Mouse (Mus musculus): Measurements from ENCODE around the gene Tmem144. TPM values are rescaled to one million over a fixed set of nuclear protein-coding genes. Genes with fewer than 3 reads are reported as not detected.

Gene Tmem144
- polyA plus RNA-seq, 1 experiment from 2014 or later, result 1.3 TPM

GRCm38 (mm10) chr3:79884761-79885189 lies 32.2 kb upstream of the Tmem144 start:
- no peaks in the 10 kb centered on the region for H3K9me3 ChIP-seq
- H3K9ac ChIP-seq (replicated peaks), result no peak overlapping the region
- H3K36me3 ChIP-seq, result no peaks in the 10 kb centered on the region
- peaks cover 5% of the 10 kb centered on the region; the same call in 1 of the 2 replicates for H3K4me1 ChIP-seq (replicated peaks)
- no peak overlapping the region for H3K4me3 ChIP-seq (replicated peaks)
- 57% methylated on average over 9 of the region's 9 CpGs for WGBS
- no peaks in the 10 kb centered on the region for H3K27me3 ChIP-seq
- no peak overlapping the region for H3K27ac ChIP-seq
- no peak overlapping the region for H3K4me2 ChIP-seq (replicated peaks)
- ATAC-seq, result 0 out of 2 replicates have a peak, but pooled peaks have one; percentile 5

- no peak for ATAC-seq
- Histone ChIP-seq H3K4me3 (replicated peaks) (no peak within 1 kb of the TSS), H3K27ac (no peak within 1 kb of the TSS), H3K9me3 (no peaks in the 10 kb centered on the region), H3K4me2 (replicated peaks) (no peak within 1 kb of the TSS), H3K4me1 (replicated peaks) (peaks cover 8% of the 10 kb centered on the region), H3K27me3 (no peaks in the 10 kb centered on the region), H3K36me3 (no peaks in the 10 kb centered on the region), H3K9ac (replicated peaks) (no peak within 1 kb of the TSS)
- 67% methylated on average over 5 of the region's 5 CpGs for WGBS
Measured at GRCm38 (mm10) chr3:79884305-79884704, 31.7 kb upstream of the Tmem144 start, which contains the start of gene Fam198b. Fam198b (plus strand) TSS chr3:79884533.

- Histone ChIP-seq H3K4me3 (replicated peaks) (no peak overlapping the region), H3K36me3 (no peaks in the 10 kb centered on the region), H3K9ac (replicated peaks) (no peak overlapping the region), H3K4me1 (replicated peaks) (peaks cover 16% of the 10 kb centered on the region), H3K27ac (no peak overlapping the region), H3K9me3 (no peaks in the 10 kb centered on the region), H3K4me2 (replicated peaks) (no peak overlapping the region), H3K27me3 (no peaks in the 10 kb centered on the region)
- no peak for ATAC-seq
- WGBS, result 50% methylated on average over 7 of the region's 7 CpGs
Measured at GRCm38 (mm10) chr3:79883092-79883491, 30.5 kb upstream of the Tmem144 start.

- no peak overlapping the region for H3K9ac ChIP-seq (replicated peaks)
- 61% methylated on average over 2 of the region's 2 CpGs for WGBS
- no peaks in the 10 kb centered on the region for H3K9me3 ChIP-seq
- no peak for ATAC-seq
- H3K4me3 ChIP-seq (replicated peaks), result no peak overlapping the region
- no peaks in the 10 kb centered on the region for H3K27me3 ChIP-seq
- no peaks in the 10 kb centered on the region for H3K36me3 ChIP-seq
- no peak overlapping the region for H3K4me2 ChIP-seq (replicated peaks)
- H3K4me1 ChIP-seq (replicated peaks), result peaks cover 16% of the 10 kb centered on the region
- no peak overlapping the region for H3K27ac ChIP-seq
Measured at GRCm38 (mm10) chr3:79881645-79882044, 29.1 kb upstream of the Tmem144 start.

- Histone ChIP-seq H3K27ac (peak overlapping the region; percentile 36), H3K4me2 (replicated peaks) (peak overlapping the region; percentile 32)
Measured at GRCm38 (mm10) chr3:79879246-79879645, 26.7 kb upstream of the Tmem144 start.

GRCm38 (mm10) chr3:79878350-79878749 lies 25.8 kb upstream of the Tmem144 start:
- Histone ChIP-seq H3K27me3 (no peaks in the 10 kb centered on the region), H3K36me3 (no peaks in the 10 kb centered on the region), H3K9me3 (no peaks in the 10 kb centered on the region), H3K4me2 (replicated peaks) (no peak overlapping the region), H3K9ac (replicated peaks) (no peak overlapping the region), H3K27ac (no peak overlapping the region), H3K4me1 (replicated peaks) (peaks cover 11% of the 10 kb centered on the region), H3K4me3 (replicated peaks) (no peak overlapping the region)
- WGBS, result 74% methylated on average over 3 of the region's 3 CpGs
- ATAC-seq, result no peak

More at GRCm38 (mm10) chr3:79879246-79879645, 26.7 kb upstream of the Tmem144 start:
- Histone ChIP-seq H3K4me1 (replicated peaks) (peaks cover 12% of the 10 kb centered on the region), H3K27me3 (no peaks in the 10 kb centered on the region), H3K9me3 (no peaks in the 10 kb centered on the region), H3K4me3 (replicated peaks) (no peak overlapping the region; the same call in 1 of the 2 replicates), H3K9ac (replicated peaks) (0 out of 2 replicates have a peak overlapping the region, but pooled peaks have one; percentile 23), H3K36me3 (no peaks in the 10 kb centered on the region)
- 33% methylated on average over 9 of the region's 9 CpGs for WGBS
- peak; percentile 73 for ATAC-seq

GRCm38 (mm10) chr3:79875471-79875870 lies 22.9 kb upstream of the Tmem144 start:
- Histone ChIP-seq H3K4me3 (replicated peaks) (no peak overlapping the region), H3K36me3 (no peaks in the 10 kb centered on the region), H3K27ac (no peak overlapping the region), H3K27me3 (no peaks in the 10 kb centered on the region), H3K4me1 (replicated peaks) (peaks cover 11% of the 10 kb centered on the region), H3K4me2 (replicated peaks) (no peak overlapping the region), H3K9me3 (no peaks in the 10 kb centered on the region), H3K9ac (replicated peaks) (no peak overlapping the region)
- 97% methylated on average over 5 of the region's 5 CpGs for WGBS
- no peak for ATAC-seq

- Histone ChIP-seq H3K9ac (replicated peaks) (no peak overlapping the region), H3K27ac (peak overlapping the region; percentile 87), H3K9me3 (no peaks in the 10 kb centered on the region), H3K36me3 (no peaks in the 10 kb centered on the region), H3K27me3 (no peaks in the 10 kb centered on the region), H3K4me2 (replicated peaks) (no peak overlapping the region), H3K4me3 (replicated peaks) (no peak overlapping the region), H3K4me1 (replicated peaks) (peaks cover 18% of the 10 kb centered on the region)
- ATAC-seq, result peak; percentile 86
- WGBS, result 33% methylated on average over 1 of the region's 1 CpGs
Measured at GRCm38 (mm10) chr3:79867121-79867709, 14.6 kb upstream of the Tmem144 start.

GRCm38 (mm10) chr3:79866526-79866925 lies 14.0 kb upstream of the Tmem144 start:
- H3K27me3 ChIP-seq, result no peaks in the 10 kb centered on the region

GRCm38 (mm10) chr3:79866089-79866488 lies 13.5 kb upstream of the Tmem144 start:
- Histone ChIP-seq H3K27ac (peak overlapping the region; percentile 87; the same call in 1 of the 2 replicates), H3K36me3 (no peaks in the 10 kb centered on the region), H3K4me3 (replicated peaks) (no peak overlapping the region), H3K27me3 (no peaks in the 10 kb centered on the region), H3K9me3 (no peaks in the 10 kb centered on the region), H3K9ac (replicated peaks) (no peak overlapping the region), H3K4me2 (replicated peaks) (no peak overlapping the region), H3K4me1 (replicated peaks) (peaks cover 18% of the 10 kb centered on the region)
- WGBS, result 66% methylated on average over 3 of the region's 3 CpGs
- ATAC-seq, result no peak

More at GRCm38 (mm10) chr3:79866526-79866925, 14.0 kb upstream of the Tmem144 start:
- no peak overlapping the region for H3K4me3 ChIP-seq (replicated peaks)
- no peak overlapping the region for H3K9ac ChIP-seq (replicated peaks)
- H3K9me3 ChIP-seq, result no peaks in the 10 kb centered on the region
- peak; percentile 55 for ATAC-seq
- H3K27ac ChIP-seq, result peak overlapping the region; percentile 87
- H3K4me2 ChIP-seq (replicated peaks), result no peak overlapping the region
- H3K36me3 ChIP-seq, result no peaks in the 10 kb centered on the region
- WGBS, result 77% methylated on average over 9 of the region's 9 CpGs
- H3K4me1 ChIP-seq (replicated peaks), result peaks cover 18% of the 10 kb centered on the region

GRCm38 (mm10) chr3:79864824-79865223 lies 12.3 kb upstream of the Tmem144 start:
- no peak overlapping the region for H3K4me3 ChIP-seq (replicated peaks)
- no peak overlapping the region for H3K9ac ChIP-seq (replicated peaks)
- no peak overlapping the region for H3K27ac ChIP-seq
- peaks cover 18% of the 10 kb centered on the region for H3K4me1 ChIP-seq (replicated peaks)
- WGBS, result 77% methylated on average over 7 of the region's 7 CpGs
- H3K4me2 ChIP-seq (replicated peaks), result no peak overlapping the region
- H3K27me3 ChIP-seq, result no peaks in the 10 kb centered on the region
- ATAC-seq, result no peak
- no peaks in the 10 kb centered on the region for H3K9me3 ChIP-seq
- H3K36me3 ChIP-seq, result no peaks in the 10 kb centered on the region

- no peak overlapping the region for H3K27ac ChIP-seq
- 64% methylated on average over 3 of the region's 3 CpGs for WGBS
Measured at GRCm38 (mm10) chr3:79858221-79858620, 5.6 kb upstream of the Tmem144 start.

More at GRCm38 (mm10) chr3:79858221-79858620, 5.6 kb upstream of the Tmem144 start:
- no peak overlapping the region for H3K9ac ChIP-seq (replicated peaks)
- H3K4me3 ChIP-seq (replicated peaks), result no peak overlapping the region
- H3K4me1 ChIP-seq (replicated peaks), result no peaks in the 10 kb centered on the region
- no peaks in the 10 kb centered on the region for H3K36me3 ChIP-seq
- no peak overlapping the region for H3K4me2 ChIP-seq (replicated peaks)
- no peak for ATAC-seq
- H3K9me3 ChIP-seq, result no peaks in the 10 kb centered on the region
- 0 out of 2 replicates have a peak, but pooled peaks cover 3% of the 10 kb centered on the region for H3K27me3 ChIP-seq

Measured in midbrain, embryonic 13.5 days (tissue).